Mouse (Mus musculus) cerebellum, adult 2 months (tissue): ENCODE results near the gene Cst7. TPM values are rescaled to one million over a fixed set of nuclear protein-coding genes. Genes with fewer than 3 reads are reported as not detected.
"Not testable (repeated sequence)": the region's sequence is repeated elsewhere in the genome, so short reads cannot be mapped to it uniquely, and the experiment has no call there.

Source experiments
- DNase-seq, 2 experiments: peaks; one replicate each; pipeline ENCODE4 v3.0.0; 2021
- H3K27ac ChIP-seq: fragments of 200-500 bp; 2 replicates; pipeline ENCODE4 v1.5.1; 2012; ENCODE audit warnings: low read length, control low read depth, inconsistent platforms; ENCODE audit not compliant: insufficient read depth
- H3K27me3 ChIP-seq: fragments of 200-500 bp; 2 replicates; pipeline ENCODE4 v1.6.1; 2012; ENCODE audit warnings: inconsistent platforms, mild to moderate bottlenecking, low read length, moderate library complexity; ENCODE audit not compliant: control insufficient read depth, insufficient read depth
- H3K4me1 ChIP-seq: fragments of 200-500 bp; 2 replicates; pipeline ENCODE4 v1.6.1; 2011; ENCODE audit warnings: low read length; ENCODE audit not compliant: control insufficient read depth, insufficient read depth
- H3K4me3 ChIP-seq: fragments of 200-500 bp; replicated peaks from 2 replicates; pipeline ENCODE3; 2011; ENCODE audit warnings: mild to moderate bottlenecking, low read depth, low read length, control low read depth; ENCODE audit not compliant: insufficient read depth
- CTCF ChIP-seq: fragments of 200-500 bp; IDR thresholded peaks from 2 replicates; pipeline ENCODE4 v1.5.1; 2011; ENCODE audit warnings: low read depth, mild to moderate bottlenecking, control low read depth, low read length, moderate library complexity, borderline replicate concordance; ENCODE audit not compliant: insufficient read depth
- POLR2A ChIP-seq: fragments of 200-500 bp; IDR thresholded peaks from 2 replicates; pipeline ENCODE4 v1.6.1; 2011; ENCODE audit warnings: low read length, control low read depth, borderline replicate concordance; ENCODE audit not compliant: insufficient read depth
- WGBS: fragments of 180-500 bp; shearing (Covaris S2); methylation state at CpG from one replicate; pipeline ENCODE4 v1.1.7; 2018; 5-methylcytosine and 5-hydroxymethylcytosine counted together
- polyA plus RNA-seq: library from polyadenylated mRNA; depleted of rRNA; stranded (reverse); fragments of >200 nt; gene quantifications from 2 replicates; pipeline ENCODE4 v1.2.3, GENCODE M21; 2012; rRNA removed

Gene Cst7
- polyA plus RNA-seq = 0.29 TPM in 1 of 2 replicates, not detected in the other

- 83% methylated on average over 11 of the region's 11 CpGs for WGBS
- TF ChIP-seq CTCF (no peak), POLR2A (no peak)
Observed at GRCm38 (mm10) chr2:150569847-150570590, at the start of gene Cst7. Gene Cst7 (plus strand): TSS chr2:150570415.

GRCm38 (mm10) chr2:150525703-150526207 is 44.5 kb upstream of the Cst7 start:
- TF ChIP-seq POLR2A = no peak
- TF ChIP-seq CTCF = no peak
- Histone ChIP-seq H3K27me3 (no peaks in the 10 kb centered on the region; the same call in 1 of the 2 replicates), H3K27ac (no peak overlapping the region), H3K4me3 (no peak overlapping the region), H3K4me1 (no peaks in the 10 kb centered on the region)
- no peak for DNase-seq
- under 1% methylated on average over 42 of the region's 42 CpGs for WGBS

More at GRCm38 (mm10) chr2:150569847-150570590, at the start of gene Cst7:
- no peak for DNase-seq
- no peaks in the 10 kb centered on the region for H3K27me3 ChIP-seq
- H3K4me1 ChIP-seq = no peaks in the 10 kb centered on the region
- H3K4me3 ChIP-seq = no peak within 1 kb of the TSS
- no peak within 1 kb of the TSS for H3K27ac ChIP-seq

- not testable (repeated sequence) for DNase-seq, H3K27ac ChIP-seq, H3K27me3 ChIP-seq, H3K4me1 ChIP-seq, H3K4me3 ChIP-seq
- 78% methylated on average over 10 of the region's 10 CpGs for WGBS
Observed at GRCm38 (mm10) chr2:150549576-150549975, 20.6 kb upstream of the Cst7 start.

- TF ChIP-seq CTCF (peak; percentile 12; the same call in 1 of the 2 replicates), POLR2A (no peak)
- WGBS = 55% methylated on average over 3 of the region's 3 CpGs
- no peak for DNase-seq
- Histone ChIP-seq H3K4me3 (no peak overlapping the region), H3K27ac (no peak overlapping the region), H3K4me1 (no peaks in the 10 kb centered on the region), H3K27me3 (no peaks in the 10 kb centered on the region)
Observed at GRCm38 (mm10) chr2:150558568-150558967, 11.6 kb upstream of the Cst7 start.

GRCm38 (mm10) chr2:150567051-150567450 is 3.2 kb upstream of the Cst7 start:
- no peak overlapping the region for H3K4me3 ChIP-seq
- H3K4me1 ChIP-seq = no peaks in the 10 kb centered on the region
- H3K27me3 ChIP-seq = no peaks in the 10 kb centered on the region
- 5% methylated on average over 2 of the region's 2 CpGs for WGBS
- DNase-seq = peak; percentile 25 to 69
- no peak overlapping the region for H3K27ac ChIP-seq
- TF ChIP-seq POLR2A (no peak), CTCF (no peak)

GRCm38 (mm10) chr2:150570761-150571160 is 546 bp downstream of the Cst7 start:
- no peak overlapping the region for H3K4me3 ChIP-seq
- H3K4me1 ChIP-seq = no peaks in the 10 kb centered on the region
- DNase-seq = no peak
- H3K27ac ChIP-seq = no peak overlapping the region
- 87% methylated on average over 2 of the region's 2 CpGs for WGBS
- TF ChIP-seq POLR2A (no peak), CTCF (no peak)
- H3K27me3 ChIP-seq = no peaks in the 10 kb centered on the region

GRCm38 (mm10) chr2:150572463-150572862 is 2.2 kb downstream of the Cst7 start:
- 92% methylated on average over 3 of the region's 3 CpGs for WGBS
- no peaks in the 10 kb centered on the region for H3K4me1 ChIP-seq
- no peak for DNase-seq
- no peaks in the 10 kb centered on the region for H3K27me3 ChIP-seq
- no peak for TF ChIP-seq CTCF
- TF ChIP-seq POLR2A = no peak
- no peak overlapping the region for H3K27ac ChIP-seq
- no peak overlapping the region for H3K4me3 ChIP-seq

- Histone ChIP-seq H3K27ac (no peak overlapping the region), H3K4me3 (no peak overlapping the region), H3K27me3 (no peaks in the 10 kb centered on the region), H3K4me1 (no peaks in the 10 kb centered on the region)
- TF ChIP-seq CTCF = no peak
- no peak for TF ChIP-seq POLR2A
- WGBS = 18% methylated on average over 1 of the region's 1 CpGs
- DNase-seq = no peak
Observed at GRCm38 (mm10) chr2:150576256-150576655, 6.0 kb downstream of the Cst7 start.
